Mouse (Mus musculus) lung, postnatal 0 days (tissue): ENCODE measurements at regions not wholly inside any gene's neighbourhood (a gene's known extent, or its start where the extent isn't known, plus 50 kb on each side); places are given as distances from the start of the nearest gene placed in this dataset.

Experiments
- ATAC-seq: fragments of 200-750 bp; cut with Nextera tagmentation; 2 replicates; pipeline ENCODE4 v1.8.0; 2017; ENCODE audit warnings: moderate library complexity
- DNase-seq: peaks from one replicate; pipeline ENCODE4 v3.0.0-alpha.2; 2016; ENCODE audit warnings: low spot score
- H3K27ac ChIP-seq: fragments of 300-500 bp; sonication (generic); 2 replicates; pipeline ENCODE4 v1.5.1; 2014; ENCODE audit warnings: antibody characterized with exemption, mild to moderate bottlenecking, low read length, mixed read lengths
- H3K27me3 ChIP-seq: fragments of 300-500 bp; sonication (generic); replicated peaks from 2 replicates; pipeline ENCODE4 v1.6.1; 2014; ENCODE audit warnings: low read length, mixed read lengths; ENCODE audit not compliant: insufficient read depth
- H3K36me3 ChIP-seq: fragments of 300-500 bp; sonication (generic); 2 replicates; pipeline ENCODE4 v1.6.1; 2014; ENCODE audit warnings: low read length, mixed read lengths; ENCODE audit not compliant: insufficient read depth
- H3K4me1 ChIP-seq: fragments of 300-500 bp; sonication (generic); 2 replicates; pipeline ENCODE4 v1.6.1; 2014; ENCODE audit warnings: antibody characterized with exemption, low read depth, low read length, mixed read lengths; ENCODE audit not compliant: insufficient read depth
- H3K4me2 ChIP-seq: fragments of 300-500 bp; sonication (generic); replicated peaks from 2 replicates; pipeline ENCODE4 v1.6.1; 2014; ENCODE audit warnings: low read depth, mild to moderate bottlenecking, low read length, moderate library complexity, mixed read lengths
- H3K4me3 ChIP-seq: fragments of 300-500 bp; sonication (generic); 2 replicates; pipeline ENCODE4 v1.5.1; 2014; ENCODE audit warnings: low read depth, low read length
- H3K9ac ChIP-seq: fragments of 300-500 bp; sonication (generic); replicated peaks from 2 replicates; pipeline ENCODE4 v1.6.1; 2014; ENCODE audit warnings: low read depth, mild to moderate bottlenecking
- H3K9me3 ChIP-seq: fragments of 300-500 bp; sonication (generic); 2 replicates; pipeline ENCODE4 v1.6.1; 2016; ENCODE audit warnings: low read length, mixed read lengths
- CTCF ChIP-seq: IDR thresholded peaks from 2 replicates; pipeline ENCODE4 v1.5.1; 2016; ENCODE audit warnings: antibody characterized with exemption, mild to moderate bottlenecking
- EP300 ChIP-seq: IDR thresholded peaks from 2 replicates; pipeline ENCODE4 v1.6.1; 2016; ENCODE audit warnings: antibody characterized with exemption, mild to moderate bottlenecking, control low read depth
- WGBS: fragments of 180-500 bp; shearing (Covaris S2); extraction: QIAGEN DNeasy Blood & Tissue Kit; methylation state at CpG from one replicate; pipeline ENCODE4 v1.1.7; 2014; 5-methylcytosine and 5-hydroxymethylcytosine counted together

GRCm38 (mm10) chr17:91161834-91162233 lies 69.0 kb upstream of the Nrxn1 start:
- no peaks in the 10 kb centered on the region for H3K27me3 ChIP-seq
- ATAC-seq (no peak), DNase-seq (no peak)
- no peaks in the 10 kb centered on the region for H3K36me3 ChIP-seq
- WGBS: 78% methylated on average over 2 of the region's 2 CpGs
- no peak for TF ChIP-seq EP300
- no peak for TF ChIP-seq CTCF
- no peak overlapping the region for H3K4me2 ChIP-seq
- no peak overlapping the region for H3K9ac ChIP-seq
- H3K4me3 ChIP-seq: no peak overlapping the region
- H3K9me3 ChIP-seq: no peaks in the 10 kb centered on the region
- H3K4me1 ChIP-seq: no peaks in the 10 kb centered on the region
- H3K27ac ChIP-seq: no peak overlapping the region
